Mouse (Mus musculus) adipocyte (in vitro differentiated cells): Measurements from ENCODE around the gene Mettl8.

Experiments used
- DNase-seq: peaks from one replicate; pipeline ENCODE4 v3.0.0-alpha.2; 2016; ENCODE audit warnings: low spot score

Mettl8 gene

GRCm38 (mm10) chr2:71033014-71033413, 22.4 kb downstream of the Mettl8 start:
- no peak for DNase-seq

DNA sequence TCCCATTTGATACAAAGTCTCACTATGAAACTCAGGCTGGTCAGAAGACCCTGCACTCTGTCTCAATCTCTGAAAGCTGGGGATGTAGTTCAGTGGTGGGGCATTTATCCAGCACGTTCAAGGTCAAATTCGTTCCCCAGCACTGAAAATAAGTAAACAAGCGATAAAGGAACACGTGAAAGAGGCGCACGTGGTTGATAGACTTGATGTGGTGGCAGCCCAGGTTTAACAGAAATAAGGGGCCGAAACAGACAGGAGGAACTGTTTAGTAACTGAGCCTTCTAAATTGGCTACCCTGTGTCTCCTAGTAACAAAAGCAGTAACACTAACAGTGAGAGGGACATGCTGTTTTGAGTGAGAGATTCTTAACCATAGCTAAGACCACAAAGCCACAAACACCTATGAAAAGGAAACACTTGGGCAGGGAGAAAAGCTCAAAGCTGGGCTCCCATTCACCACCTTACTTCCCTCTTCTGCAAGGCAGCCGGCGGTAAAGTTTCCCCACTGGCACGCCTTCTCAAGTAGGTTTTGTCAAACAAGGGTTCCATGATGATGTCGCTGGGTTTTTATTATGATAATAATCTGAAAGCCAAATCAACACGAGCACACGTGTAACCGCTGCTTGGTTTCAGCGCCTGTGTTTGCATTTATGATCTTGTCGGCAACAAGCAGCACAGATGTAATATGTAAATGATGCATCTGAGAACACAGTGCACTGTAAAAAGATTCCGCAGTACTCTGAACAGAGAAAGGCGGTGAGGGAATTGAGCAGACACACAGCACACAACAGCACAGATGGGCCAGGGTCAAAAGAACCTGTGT, 23.2 kb downstream of the Mettl8 start:
- no peak for DNase-seq

GRCm38 (mm10) chr2:71030663-71031062, 24.7 kb downstream of the Mettl8 start:
- no peak for DNase-seq

DNA sequence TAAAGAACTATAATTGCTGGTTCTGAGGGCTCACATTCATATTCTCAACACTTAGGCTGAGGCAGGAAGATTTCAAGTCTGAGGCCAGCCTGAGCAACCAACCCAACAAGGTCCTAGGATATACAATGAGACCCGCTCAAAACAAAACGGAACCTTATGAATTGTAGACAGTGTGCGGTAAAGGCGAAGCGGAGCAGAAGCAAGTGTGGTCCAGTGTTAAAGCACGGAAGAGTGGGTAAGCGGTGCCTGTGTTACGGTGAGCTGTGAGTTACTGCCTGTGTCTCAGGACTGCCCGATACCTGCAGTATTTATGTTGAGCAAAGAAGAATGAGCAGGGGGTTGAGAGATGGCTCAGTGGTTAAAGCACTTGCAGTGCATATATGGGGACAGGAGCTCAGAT, 27.8 kb downstream of the Mettl8 start:
- no peak for DNase-seq

- DNase-seq: no peak
Measured at GRCm38 (mm10) chr2:71026787-71027186, 28.6 kb downstream of the Mettl8 start.

DNA sequence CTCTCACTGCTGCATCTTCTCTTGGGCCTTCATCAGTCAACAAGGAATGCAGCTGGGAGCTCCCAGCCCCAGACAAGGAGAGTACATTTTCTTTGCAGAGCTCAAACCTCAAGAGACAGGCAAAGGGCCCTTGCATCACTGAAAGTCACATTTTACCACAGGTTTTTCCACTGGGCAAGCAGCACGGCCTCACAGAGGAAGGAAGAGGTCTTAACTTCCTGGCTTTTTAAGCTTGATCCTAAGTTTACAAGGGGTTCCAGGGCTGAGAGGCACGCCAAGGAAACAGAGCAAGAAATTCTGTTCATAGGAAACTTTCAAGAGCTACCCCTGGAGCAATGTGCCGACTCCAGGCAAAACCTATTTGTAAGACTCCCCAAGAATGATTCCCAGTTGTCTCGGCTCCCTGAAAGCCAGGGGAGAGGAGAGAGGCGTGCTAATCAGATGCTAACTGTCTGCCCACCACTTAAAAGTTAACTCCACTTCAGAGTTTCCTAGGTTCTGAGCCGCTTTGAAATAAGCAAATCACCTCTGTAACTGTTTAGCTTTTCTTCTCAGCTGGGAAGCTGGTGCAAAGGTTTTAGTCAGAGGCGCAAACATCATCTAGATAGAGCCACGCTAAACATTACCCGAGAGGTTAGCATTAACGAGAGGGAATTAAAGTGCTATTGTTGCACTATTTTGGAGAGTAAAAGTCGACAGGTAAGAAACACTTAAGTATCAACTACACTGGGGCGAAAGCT, 29.6 kb downstream of the Mettl8 start:
- DNase-seq: no peak

- DNase-seq: no peak
Measured at GRCm38 (mm10) chr2:71023986-71024385, 31.4 kb downstream of the Mettl8 start.

DNA sequence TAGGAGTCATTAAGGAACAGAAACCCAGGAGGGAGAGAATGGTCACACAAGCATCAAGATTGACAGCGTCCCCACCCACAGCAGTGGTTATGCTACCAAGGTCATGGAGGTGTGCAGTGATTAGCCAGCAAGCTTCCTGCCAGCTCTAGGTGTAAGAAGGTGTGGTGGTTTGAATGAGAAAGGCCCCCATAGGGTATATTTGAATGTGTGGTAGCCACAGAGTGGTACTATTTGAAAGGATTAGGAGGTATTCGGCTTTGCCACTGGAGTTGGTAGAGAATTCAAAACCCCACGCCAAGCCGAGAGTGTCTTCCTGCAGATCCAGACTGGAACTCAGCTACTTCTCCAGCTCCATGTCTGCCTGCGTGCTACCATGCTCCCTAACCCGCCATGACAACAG, 32.4 kb downstream of the Mettl8 start:
- DNase-seq: no peak

DNA sequence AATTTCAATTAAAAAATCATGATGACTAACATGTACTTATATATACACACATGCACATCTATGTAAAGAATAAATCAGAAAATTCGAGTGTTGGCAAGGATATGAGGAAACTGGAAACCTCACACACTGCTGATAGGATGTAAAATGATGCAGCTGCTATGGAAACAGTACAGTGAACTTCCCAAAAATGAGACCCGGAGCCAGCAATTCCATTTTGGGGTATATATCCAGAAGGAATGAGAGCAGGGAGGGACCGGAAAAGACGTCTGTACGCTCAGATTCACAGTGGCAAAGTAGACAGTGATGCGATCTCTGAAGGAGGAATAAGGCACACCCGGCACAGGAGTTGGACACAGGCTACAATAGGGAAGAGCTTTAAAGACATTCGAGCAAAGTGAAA, 34.7 kb downstream of the Mettl8 start:
- DNase-seq: no peak

DNA sequence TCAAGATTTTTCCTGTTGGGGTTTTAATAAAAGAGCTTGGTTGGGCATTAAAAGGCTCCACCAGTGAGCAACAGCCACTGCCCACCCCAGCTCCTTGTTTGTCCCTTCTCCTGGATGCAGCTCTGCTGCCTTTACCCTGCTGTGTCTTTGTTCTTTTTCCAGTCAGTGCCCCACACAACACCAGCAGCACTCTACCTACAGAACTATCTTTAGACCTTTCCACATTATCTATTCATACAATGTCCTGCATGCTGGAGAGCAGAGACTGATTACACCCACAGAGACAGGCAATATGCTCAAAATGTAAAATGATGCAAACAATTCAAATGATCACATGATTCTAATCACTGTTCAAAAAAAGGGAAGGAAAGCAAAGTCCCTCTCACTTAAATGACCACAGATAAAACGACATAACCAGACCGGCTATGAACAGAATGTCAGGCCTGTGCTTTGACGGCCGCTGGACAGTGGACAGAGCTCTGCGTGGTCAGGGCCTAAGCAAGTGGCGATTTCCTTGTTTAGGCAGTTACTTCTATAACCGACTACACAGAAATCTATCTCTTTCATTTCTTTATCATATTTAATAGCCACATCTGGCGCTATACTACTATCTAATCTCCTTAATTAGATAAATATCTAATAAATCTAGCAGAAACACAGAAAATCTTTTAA, 35.5 kb downstream of the Mettl8 start:
- DNase-seq: no peak

DNA sequence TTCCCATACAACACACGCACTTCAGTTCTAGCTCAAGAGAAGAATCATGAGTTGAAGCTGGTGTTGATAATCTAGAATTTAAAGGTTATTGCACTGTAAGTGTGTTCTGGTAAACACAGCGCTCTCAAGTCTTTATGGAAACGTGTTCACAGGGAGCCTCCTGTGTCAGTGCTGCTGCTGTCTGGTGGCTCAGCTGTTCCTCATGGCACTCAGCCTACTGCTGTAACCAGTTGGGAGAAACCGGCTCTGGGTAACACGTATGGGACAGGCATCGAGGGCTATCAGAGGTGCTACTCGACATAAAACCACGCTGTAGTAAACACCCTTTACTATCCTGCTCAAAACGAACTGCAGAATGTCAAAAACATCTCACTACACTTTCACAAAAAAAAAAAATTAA, 36.1 kb downstream of the Mettl8 start:
- DNase-seq: no peak

DNA sequence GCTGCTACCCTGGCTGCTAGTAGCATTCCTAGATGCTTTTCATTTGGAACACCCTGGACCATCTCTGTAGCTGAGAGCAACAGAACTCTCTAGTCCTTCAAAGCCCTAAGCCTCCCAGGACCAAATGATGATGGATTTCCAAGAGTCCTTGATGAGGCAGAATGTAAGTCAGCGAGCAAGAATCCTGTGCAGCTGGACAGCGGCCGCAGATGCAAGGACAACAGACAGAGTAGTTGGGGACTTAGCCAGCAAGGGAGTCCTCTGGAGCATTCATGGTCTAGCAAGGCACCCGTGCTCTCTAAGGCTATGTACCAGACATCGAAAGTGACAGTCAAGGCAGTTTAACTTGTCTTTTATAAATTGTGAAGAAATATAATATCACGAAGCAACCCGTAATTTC, 41.9 kb downstream of the Mettl8 start:
- no peak for DNase-seq

GRCm38 (mm10) chr2:71011816-71012215, 43.6 kb downstream of the Mettl8 start:
- DNase-seq: peak; percentile 13

DNA sequence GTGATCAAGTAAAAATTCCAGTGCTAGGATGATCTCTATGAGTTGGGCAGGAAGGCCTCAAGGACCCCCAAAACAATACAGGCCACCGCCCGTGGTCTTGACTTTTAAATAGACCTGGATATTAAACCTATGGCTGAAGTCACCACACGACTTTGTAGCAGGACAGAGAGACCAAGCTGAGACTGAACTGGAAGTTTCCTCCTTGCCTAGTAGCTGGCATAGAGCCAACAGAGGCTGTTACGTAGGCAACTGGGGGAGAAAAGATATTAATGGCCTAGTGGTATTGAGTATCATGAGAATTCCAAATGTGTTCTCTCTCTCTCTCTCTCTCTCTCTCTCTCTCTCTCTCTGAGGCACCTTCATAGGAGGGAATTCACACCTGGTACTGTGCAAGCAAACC, 51.0 kb downstream of the Mettl8 start:
- DNase-seq: no peak

- DNase-seq: no peak
Measured at GRCm38 (mm10) chr2:71002509-71002908, 52.9 kb downstream of the Mettl8 start.

DNA sequence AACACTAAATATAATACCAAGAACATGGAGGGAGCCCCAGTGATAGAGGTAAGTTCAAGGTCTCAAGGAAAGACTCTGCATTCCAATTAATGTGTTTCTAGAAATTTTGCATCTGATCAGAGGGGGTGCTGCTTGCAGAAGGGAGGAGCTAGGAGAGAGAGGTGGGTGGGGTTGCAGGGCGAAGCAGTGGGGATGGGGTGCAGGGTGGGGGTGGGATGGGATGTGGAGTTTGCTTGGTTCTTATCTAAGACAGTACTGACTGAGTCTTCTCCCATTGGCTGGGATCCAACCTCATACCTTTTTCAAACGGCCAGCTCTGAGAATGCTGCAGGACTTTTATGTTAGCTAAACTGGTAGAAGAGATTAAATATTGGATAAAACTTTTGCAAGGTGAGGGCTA, 56.6 kb downstream of the Mettl8 start:
- DNase-seq: no peak

- no peak for DNase-seq
Measured at GRCm38 (mm10) chr2:70996438-70996837, 58.9 kb downstream of the Mettl8 start.

DNA sequence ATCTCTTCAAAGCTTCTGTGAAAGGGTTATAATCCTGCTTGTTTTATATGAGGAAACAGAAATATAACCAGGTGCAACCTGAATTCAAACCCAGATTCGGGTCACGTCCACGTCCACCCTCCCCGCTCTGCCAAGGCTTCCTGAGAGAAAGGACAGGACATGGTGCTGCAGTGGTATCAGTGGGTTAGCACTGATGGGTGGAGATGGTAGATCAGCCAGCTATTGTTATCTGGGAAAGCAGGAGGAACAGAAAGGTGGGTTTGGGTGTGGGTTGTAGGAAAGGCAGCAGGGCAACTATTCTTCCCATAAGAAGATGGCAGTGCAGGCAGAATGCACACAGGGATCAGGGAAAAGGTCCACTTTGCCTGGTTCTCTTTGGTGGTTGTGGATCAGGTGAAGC, 59.5 kb downstream of the Mettl8 start:
- no peak for DNase-seq

DNA sequence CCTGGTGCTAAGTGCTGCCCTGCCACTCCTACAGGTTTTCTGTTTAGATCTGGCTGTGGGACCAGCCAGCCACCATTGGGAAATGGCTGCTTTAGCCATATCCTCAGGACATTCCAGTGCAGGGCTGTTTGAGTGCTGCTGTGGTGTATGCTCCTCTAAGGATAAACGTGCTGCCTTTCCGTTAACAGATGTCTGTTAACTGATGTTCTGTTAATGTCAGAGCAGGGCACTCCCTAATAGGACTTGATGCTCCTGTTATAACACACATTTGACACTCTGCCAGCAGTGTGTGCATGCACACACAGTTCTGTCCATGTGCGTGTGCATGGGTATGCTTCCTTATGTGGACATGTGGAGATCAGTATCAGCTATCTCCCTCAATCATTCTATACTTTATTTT, 61.6 kb downstream of the Mettl8 start:
- DNase-seq: no peak

DNA sequence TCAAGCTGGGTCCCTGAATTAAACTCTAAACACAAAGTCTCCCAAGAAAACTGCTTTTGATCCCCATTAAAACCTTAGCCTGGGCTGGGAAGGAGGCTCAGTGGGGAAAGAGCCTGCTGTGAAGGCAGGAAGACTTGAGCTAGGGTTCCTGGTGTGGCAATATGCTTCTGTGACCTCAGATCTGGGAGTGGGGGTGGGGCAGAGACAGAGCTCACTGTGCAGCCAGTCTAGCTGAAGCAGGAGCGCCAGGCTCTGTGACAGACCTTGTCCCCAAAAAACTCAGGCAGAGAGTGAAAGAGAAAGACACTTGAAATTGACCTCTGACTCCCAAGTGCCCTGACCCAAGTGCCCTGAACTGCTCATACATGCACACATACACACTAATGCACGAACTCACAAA, 62.7 kb downstream of the Mettl8 start:
- peak; percentile 67 for DNase-seq

DNA sequence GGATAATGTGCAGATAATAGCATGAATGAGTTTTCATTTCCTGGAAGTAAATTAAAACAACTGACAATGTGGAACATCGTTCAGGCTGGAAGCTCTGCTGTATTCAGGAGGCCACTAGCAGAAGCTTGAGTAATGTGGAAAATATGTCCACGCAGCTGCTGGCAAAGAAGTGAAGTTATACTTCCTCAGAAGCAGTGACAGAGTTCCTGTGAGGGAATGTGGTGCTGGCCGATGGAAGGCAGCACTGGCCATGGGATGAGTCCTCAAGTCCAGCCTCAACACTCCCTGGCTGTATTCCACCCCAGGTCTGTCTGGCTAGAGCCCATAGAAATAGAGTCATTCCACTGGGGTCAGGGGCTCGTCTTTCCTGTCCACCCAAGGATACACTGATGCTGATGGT, 65.2 kb downstream of the Mettl8 start:
- no peak for DNase-seq

- no peak for DNase-seq
Measured at GRCm38 (mm10) chr2:70989201-70990191, 65.9 kb downstream of the Mettl8 start.
